Comparison of ENCODE assay signal across 19 mouse cellular contexts in genomic region chr12:113413996-113414395, GRCm38 (mm10).
A peak's percentile ranks its signal among the peaks of the same experiment; 100 is the strongest.
DNase-seq lines count a peak whose midpoint lies in the region; ATAC-seq and TF ChIP-seq lines count a peak whose summit lies in the region.
"Had no signal": no experiment of that assay in that cellular context is flagged by ENCODE, and none has a peak within 500 bp of the region (broad histone marks: within the 10 kb centered on the region; RNA-seq: fewer than 3 reads in every experiment).

No protein-coding gene starts in this region.

- no peak for TF ChIP-seq POLR2A in MEL (IDR thresholded peaks at IDR 0.05; ENCODE audit: control insufficient read depth in 1 of 2, insufficient read depth in 1 of 2, low read depth in 1 of 2, low read length in 2 of 2, poor library complexity in 1 of 2)

- H3K27ac ChIP-seq in MEL (ENCODE audit: control insufficient read depth, low read depth, low read length) = no peak overlapping the region
- no peak overlapping the region for H3K27ac ChIP-seq in heart, embryonic 10.5 days
- H3K27ac ChIP-seq: embryonic facial prominence, embryonic 10.5 days; embryonic facial prominence, embryonic 12.5 days; forebrain, embryonic 13.5 days; forebrain, embryonic 15.5 days had no signal

- TF ChIP-seq EP300 in MEL (IDR thresholded peaks at IDR 0.05; ENCODE audit: low read depth in 1 of 2, low read length in 2 of 2) = no peak

- no peaks in the 10 kb centered on the region for H3K27me3 ChIP-seq in MEL (ENCODE audit: control insufficient read depth in 1 of 2, insufficient read depth in 2 of 2, low read length in 2 of 2)
- H3K27me3 ChIP-seq in heart, embryonic 10.5 days (ENCODE audit: insufficient read depth, poor library complexity, severe bottlenecking) = no peaks in the 10 kb centered on the region
- H3K27me3 ChIP-seq: embryonic facial prominence, embryonic 12.5 days; forebrain, embryonic 13.5 days; forebrain, embryonic 15.5 days had no signal

- 54% methylated on average over 1 of the region's 1 CpGs for WGBS in heart, embryonic 10.5 days

- H3K9ac ChIP-seq in MEL (ENCODE audit: control insufficient read depth, low read depth, low read length, poor library complexity, severe bottlenecking) = no peak overlapping the region
- H3K9ac ChIP-seq: embryonic facial prominence, embryonic 12.5 days; forebrain, embryonic 13.5 days; forebrain, embryonic 15.5 days; forebrain, postnatal 0 days had no signal

- no peak for DNase-seq in MEL (ENCODE audit: low read depth, low spot score)
- DNase-seq in ovary, adult 18-20 months (ENCODE audit: low spot score) = no peak
- DNase-seq in right cerebral cortex, adult 18-20 months = no peak
- no peak for DNase-seq in heart, embryonic 10.5 days (ENCODE audit: low spot score)
- DNase-seq: adrenal gland, adult 2 months; adrenal gland, postnatal 10 days; adrenal gland, postnatal 25 days; cerebellum, adult 11 months; cerebellum, adult 18-20 months; cerebellum, adult 8-10 months; cerebellum, adult 9-11 months; cerebellum, postnatal 14 days; cerebellum, postnatal 36 days; forebrain, postnatal 0 days had no signal

- no peaks in the 10 kb centered on the region for H3K4me1 ChIP-seq in MEL (ENCODE audit: control insufficient read depth in 1 of 2, insufficient read depth in 2 of 2, low read length in 2 of 2)
- no peaks in the 10 kb centered on the region for H3K4me1 ChIP-seq in heart, embryonic 10.5 days
- H3K4me1 ChIP-seq: embryonic facial prominence, embryonic 10.5 days; embryonic facial prominence, embryonic 12.5 days; forebrain, embryonic 13.5 days; forebrain, embryonic 15.5 days had no signal

- no peak for TF ChIP-seq RAD21 in MEL (IDR thresholded peaks at IDR 0.05; ENCODE audit: low read depth, low read length)

- no peaks in the 10 kb centered on the region for H3K79me2 ChIP-seq in MEL (ENCODE audit: control insufficient read depth, insufficient read depth, low read length, poor library complexity)

- no peak overlapping the region for H3K4me3 ChIP-seq in MEL (ENCODE audit: control insufficient read depth in 1 of 2, insufficient read depth in 1 of 2, low read depth in 2 of 2, low read length in 2 of 2)
- H3K4me3 ChIP-seq in heart, embryonic 10.5 days = no peak overlapping the region
- H3K4me3 ChIP-seq: embryonic facial prominence, embryonic 10.5 days; embryonic facial prominence, embryonic 12.5 days; forebrain, embryonic 13.5 days; forebrain, embryonic 15.5 days had no signal

- H3K36me3 ChIP-seq in MEL (ENCODE audit: control insufficient read depth in 1 of 2, insufficient read depth in 2 of 2, low read length in 2 of 2) = no peaks in the 10 kb centered on the region
- no peaks in the 10 kb centered on the region for H3K36me3 ChIP-seq in heart, embryonic 10.5 days
- H3K36me3 ChIP-seq: embryonic facial prominence, embryonic 10.5 days; embryonic facial prominence, embryonic 12.5 days; forebrain, embryonic 15.5 days had no signal

- no peaks in the 10 kb centered on the region for H3K9me3 ChIP-seq in MEL (replicated peaks; ENCODE audit: insufficient read depth, low read length)
- H3K9me3 ChIP-seq in heart, embryonic 10.5 days = no peaks in the 10 kb centered on the region
- H3K9me3 ChIP-seq: embryonic facial prominence, embryonic 10.5 days; embryonic facial prominence, embryonic 12.5 days; forebrain, embryonic 15.5 days had no signal

- peak; percentile 61 for ATAC-seq in megakaryocyte progenitor cell, adult 5-6 weeks (replicated peaks; ENCODE audit: poor library complexity)
- ATAC-seq: forebrain, embryonic 13.5 days; forebrain, embryonic 15.5 days; forebrain, postnatal 0 days had no signal

- TF ChIP-seq CTCF in MEL (IDR thresholded peaks at IDR 0.05 in 2 of 3, conservative IDR thresholded peaks at IDR 0.05 in 1 of 3; ENCODE audit: control insufficient read depth in 1 of 3, insufficient read depth in 1 of 3, low read depth in 2 of 3, low read length in 3 of 3, poor library complexity in 1 of 3, severe bottlenecking in 1 of 3) = no peak

TF ChIP-seq in MEL, 35 proteins besides CTCF, POLR2A, EP300 and RAD21:
- no peak for TF ChIP-seq MXI1 (IDR thresholded peaks at IDR 0.05; ENCODE audit: low read depth, low read length)
- TF ChIP-seq TCF12 (IDR thresholded peaks at IDR 0.05; ENCODE audit: low read depth, low read length) = peak; percentile 16; the same call in 1 of the 2 replicates
